Mouse (Mus musculus): ENCODE results near the gene Lcp1. TPM values are rescaled to one million over a fixed set of nuclear protein-coding genes. Genes with fewer than 3 reads are reported as not detected.

The Lcp1 gene
- total RNA-seq, 2 experiments from 2014 or later: 8.5 to 8.8 TPM

DNA sequence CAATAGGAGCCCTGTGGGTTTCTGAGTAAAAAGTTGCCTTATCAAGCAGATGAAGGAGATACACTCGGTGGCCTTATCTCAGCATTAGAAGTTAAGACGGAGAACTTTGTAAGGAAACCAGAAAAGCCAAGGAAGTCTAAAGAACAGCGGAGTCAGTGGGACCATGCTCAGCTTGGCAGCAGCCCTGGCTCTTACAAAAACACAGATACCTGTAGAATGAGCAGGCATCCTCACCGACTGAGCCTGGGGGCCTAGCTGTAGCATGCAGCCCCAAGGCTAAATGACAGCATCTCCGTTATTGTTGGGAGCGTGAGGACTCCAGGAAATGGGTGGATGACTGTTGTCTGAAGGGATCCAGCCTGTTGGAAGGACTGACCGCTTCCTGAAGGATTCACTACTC lies 44.9 kb downstream of the Lcp1 start:
- no peak for DNase-seq (ENCODE audit: low spot score in 2 of 2)

DNA sequence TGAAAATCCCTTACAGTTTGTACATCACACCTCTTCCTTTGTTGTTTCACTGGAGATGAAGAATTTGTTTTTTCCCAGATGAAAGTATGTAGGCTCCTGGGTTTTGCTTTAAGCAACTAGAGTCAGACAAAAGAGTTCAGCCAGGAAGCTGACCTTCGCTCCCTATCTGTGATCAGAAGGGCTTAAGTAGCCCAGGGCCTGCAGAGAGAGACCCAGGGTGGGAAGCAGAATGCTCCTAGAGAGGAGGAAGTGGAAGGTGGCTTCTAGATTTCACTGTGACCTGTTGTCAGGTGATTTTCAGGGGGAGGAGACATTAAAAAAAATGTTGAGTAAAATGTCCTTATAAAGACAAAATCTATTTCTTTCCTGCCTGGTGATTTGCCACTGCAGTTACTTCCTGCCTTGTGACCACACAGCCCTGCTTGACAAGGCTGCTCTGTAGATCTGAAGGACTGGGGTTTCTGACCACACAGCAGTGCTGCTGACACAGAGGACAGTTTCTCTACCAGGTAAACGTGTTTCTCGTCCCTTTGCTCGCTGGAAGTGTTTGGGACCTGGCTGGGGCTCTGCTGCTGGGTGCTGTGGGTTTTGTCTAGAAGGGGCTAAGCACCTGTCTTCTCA lies 45.6 kb downstream of the Lcp1 start:
- DNase-seq (ENCODE audit: low spot score in 2 of 2): no peak

GRCm38 (mm10) chr14:75177400-75177799 lies 46.5 kb downstream of the Lcp1 start:
- DNase-seq (ENCODE audit: low spot score in 2 of 2): no peak

DNA sequence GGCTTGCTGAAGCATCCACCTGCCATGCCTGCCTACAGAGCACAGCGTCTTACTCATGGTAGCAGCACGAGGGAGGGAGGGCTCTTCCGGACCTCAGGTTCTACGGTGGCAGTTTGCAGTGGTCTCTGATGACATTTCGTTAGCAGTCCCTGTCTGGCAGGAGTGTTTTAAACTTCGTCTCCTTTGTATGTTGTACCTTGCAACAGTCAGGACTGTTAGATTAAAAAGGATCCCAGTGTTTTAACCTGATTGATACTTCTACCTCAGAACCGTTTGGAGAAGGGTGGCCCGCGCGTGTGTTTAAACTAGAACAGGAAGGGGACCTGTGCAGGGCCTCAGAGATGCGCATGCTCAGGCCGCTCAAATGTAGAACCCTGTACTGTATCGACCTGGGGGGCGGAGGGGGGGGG lies 47.5 kb downstream of the Lcp1 start:
- DNase-seq (ENCODE audit: low spot score in 2 of 2): no peak

- no peak for DNase-seq (ENCODE audit: low spot score in 2 of 2)
Measured at GRCm38 (mm10) chr14:75178801-75179211, 47.9 kb downstream of the Lcp1 start.

DNA sequence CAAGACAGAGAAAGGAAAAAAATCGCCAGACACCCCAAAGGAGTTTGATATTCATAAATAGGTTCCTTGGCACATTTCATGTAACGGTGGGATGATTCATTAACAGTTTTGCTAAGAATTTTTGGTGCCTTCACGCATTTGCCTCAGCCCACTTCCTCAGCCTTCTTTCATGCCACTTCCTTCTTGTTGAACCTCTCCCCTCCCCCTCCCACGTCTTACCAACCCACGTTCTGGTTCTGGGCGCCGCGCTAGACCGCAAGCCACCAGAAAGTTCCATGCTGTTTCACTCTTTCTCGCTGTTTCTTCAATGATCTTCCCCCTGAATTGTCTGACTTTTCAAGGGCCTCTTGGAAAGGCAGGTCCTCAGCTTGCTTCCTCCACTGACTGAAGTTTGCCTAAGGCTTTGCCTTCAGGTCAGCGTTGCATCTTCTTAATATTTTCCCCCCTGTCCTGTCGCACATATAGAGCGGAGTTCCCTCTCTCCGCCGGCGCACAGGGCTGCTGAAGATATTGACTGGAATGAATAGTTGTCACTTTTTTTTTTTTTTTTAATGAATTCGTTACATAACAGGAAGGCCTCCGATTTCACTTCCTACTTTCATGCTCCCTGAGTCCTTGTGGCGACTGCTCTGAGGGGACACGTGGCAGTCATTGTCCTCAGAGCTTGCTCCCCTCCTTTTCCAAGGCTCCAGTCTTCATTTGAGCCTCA lies 48.5 kb downstream of the Lcp1 start:
- no peak for DNase-seq (ENCODE audit: low spot score in 2 of 2)

GRCm38 (mm10) chr14:75180551-75180978 lies 49.7 kb downstream of the Lcp1 start:
- no peak for DNase-seq (ENCODE audit: low spot score in 2 of 2)

GRCm38 (mm10) chr14:75181062-75181935 lies 50.4 kb downstream of the Lcp1 start:
- DNase-seq (ENCODE audit: low spot score in 2 of 2): no peak

DNA sequence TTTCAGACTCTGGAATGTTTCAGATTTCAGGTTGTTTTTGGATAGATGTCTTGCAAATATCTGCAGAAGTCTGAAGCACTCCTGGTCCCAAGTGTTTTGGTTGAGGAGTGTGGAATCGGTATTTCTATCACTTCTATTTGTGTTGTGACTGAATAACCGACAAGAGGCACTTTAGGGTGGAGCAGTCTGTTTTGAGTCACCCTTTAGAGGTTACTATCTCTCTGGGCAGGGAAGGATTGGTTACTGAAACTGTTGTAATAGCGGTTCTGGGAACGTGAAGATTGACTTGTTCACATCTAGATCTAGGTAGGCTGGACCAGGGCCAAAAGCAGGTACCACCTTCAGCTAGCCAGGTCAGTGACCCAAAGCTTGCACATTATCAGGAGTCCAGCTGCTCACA lies 51.5 kb downstream of the Lcp1 start:
- no peak for DNase-seq (ENCODE audit: low spot score in 2 of 2)

- no peak for DNase-seq (ENCODE audit: low spot score in 2 of 2)
Measured at GRCm38 (mm10) chr14:75182831-75183230, 51.9 kb downstream of the Lcp1 start.

- no peak for DNase-seq (ENCODE audit: low spot score in 2 of 2)
Measured at GRCm38 (mm10) chr14:75184069-75184790, 53.3 kb downstream of the Lcp1 start.

DNA sequence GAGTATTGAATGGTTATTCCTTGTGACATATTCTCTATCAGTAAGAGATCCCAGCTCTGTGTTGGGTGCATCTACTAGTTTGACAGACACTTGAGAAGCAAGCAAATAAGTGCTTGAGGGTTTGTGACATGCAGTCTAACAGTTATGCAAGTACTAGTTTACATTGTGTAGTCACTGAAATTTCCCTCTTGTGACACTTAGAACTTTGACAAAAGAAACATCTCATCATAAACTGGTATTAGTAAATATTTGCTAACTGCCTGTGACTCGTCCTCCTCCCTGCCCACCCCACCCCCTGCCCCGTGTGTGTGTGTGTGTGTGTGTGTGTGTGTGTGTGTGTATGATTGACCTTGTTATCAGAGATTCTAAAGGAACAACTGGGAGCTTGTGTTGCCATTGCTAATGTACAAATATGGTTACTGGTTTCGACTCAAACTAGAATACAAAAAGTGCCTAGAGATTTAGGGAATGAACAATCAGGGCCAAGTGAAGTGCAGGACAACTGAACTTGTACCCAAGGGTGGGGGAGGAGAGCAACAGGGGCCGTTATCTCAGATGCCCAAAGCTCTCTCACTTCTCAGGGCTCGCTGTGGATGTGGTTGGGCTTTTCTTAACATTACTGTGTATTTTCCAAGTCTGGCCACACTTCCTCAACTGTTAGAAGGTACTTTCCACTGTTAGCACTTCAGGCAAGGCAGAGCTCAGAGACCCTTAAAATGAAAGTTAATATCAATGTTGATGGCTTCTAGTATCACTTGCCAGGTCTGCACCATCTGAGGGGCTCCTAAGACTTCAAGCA lies 55.1 kb downstream of the Lcp1 start:
- DNase-seq (ENCODE audit: low spot score in 2 of 2): no peak

GRCm38 (mm10) chr14:75186858-75187415 lies 56.0 kb downstream of the Lcp1 start:
- no peak for DNase-seq (ENCODE audit: low spot score in 2 of 2)

- no peak for DNase-seq (ENCODE audit: low spot score in 2 of 2)
Measured at GRCm38 (mm10) chr14:75188521-75188920, 57.6 kb downstream of the Lcp1 start.

GRCm38 (mm10) chr14:75189031-75189430 lies 58.1 kb downstream of the Lcp1 start:
- no peak for DNase-seq (ENCODE audit: low spot score in 2 of 2)

- DNase-seq (ENCODE audit: low spot score in 2 of 2): no peak
Measured at GRCm38 (mm10) chr14:75190683-75191082, 59.8 kb downstream of the Lcp1 start.

DNA sequence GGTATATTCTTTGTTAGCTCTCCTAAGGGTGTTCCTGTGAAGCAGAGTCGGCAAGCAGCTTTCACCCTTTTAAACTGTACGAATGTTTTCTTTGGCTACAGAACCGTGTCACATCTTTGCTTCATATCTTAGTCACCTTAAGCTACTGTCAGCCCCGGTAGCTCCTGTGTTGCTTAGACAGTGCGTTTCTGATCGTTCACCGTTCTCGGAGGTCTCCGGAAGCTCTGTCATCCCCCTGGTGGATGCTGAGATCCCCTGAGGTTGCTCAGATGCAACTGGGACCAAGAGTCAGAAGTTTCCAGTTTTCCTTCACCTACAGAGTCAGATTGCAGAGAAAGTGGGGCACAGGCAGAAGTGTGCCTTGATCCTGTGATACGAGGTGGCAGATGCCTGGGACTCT lies 61.5 kb downstream of the Lcp1 start:
- no peak for DNase-seq (ENCODE audit: low spot score in 2 of 2)

GRCm38 (mm10) chr14:75192858-75193257 lies 62.0 kb downstream of the Lcp1 start:
- DNase-seq (ENCODE audit: low spot score in 2 of 2): no peak

GRCm38 (mm10) chr14:75195530-75195929 lies 64.6 kb downstream of the Lcp1 start:
- DNase-seq (ENCODE audit: low spot score in 2 of 2): no peak

GRCm38 (mm10) chr14:75197027-75197426 lies 66.1 kb downstream of the Lcp1 start:
- peak; percentile 60 to 73 for DNase-seq (ENCODE audit: low spot score in 2 of 2)
